Mouse (Mus musculus): Measurements from ENCODE around the gene Lhfpl5. TPM values are rescaled to one million over a fixed set of nuclear protein-coding genes. Genes with fewer than 3 reads are reported as not detected.

Lhfpl5 gene
- total and polyA plus RNA-seq, 3 experiments: 1.7 to 6.6 (median 2.3) TPM

DNA sequence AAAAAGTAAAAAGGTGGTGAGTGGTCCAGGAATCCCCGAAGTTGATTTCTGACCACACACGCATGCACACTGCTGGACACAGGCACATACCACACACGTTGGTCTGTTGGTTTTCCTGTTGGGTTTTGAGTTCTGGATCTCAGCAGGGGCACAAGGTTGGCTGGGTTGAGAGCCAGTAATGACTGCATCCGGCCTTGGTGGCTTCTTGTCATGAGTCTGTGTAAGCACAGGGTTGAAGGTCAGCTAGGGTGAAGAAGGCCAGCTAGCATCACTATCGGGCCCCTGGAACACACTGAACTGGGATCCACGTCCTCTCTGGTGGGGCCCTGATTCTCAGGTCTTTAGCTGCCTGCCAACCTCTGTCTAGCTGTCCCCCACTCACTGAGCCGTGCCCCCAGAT, 2.9 kb upstream of the Lhfpl5 start:
- DNase-seq: peak; percentile 47

DNA sequence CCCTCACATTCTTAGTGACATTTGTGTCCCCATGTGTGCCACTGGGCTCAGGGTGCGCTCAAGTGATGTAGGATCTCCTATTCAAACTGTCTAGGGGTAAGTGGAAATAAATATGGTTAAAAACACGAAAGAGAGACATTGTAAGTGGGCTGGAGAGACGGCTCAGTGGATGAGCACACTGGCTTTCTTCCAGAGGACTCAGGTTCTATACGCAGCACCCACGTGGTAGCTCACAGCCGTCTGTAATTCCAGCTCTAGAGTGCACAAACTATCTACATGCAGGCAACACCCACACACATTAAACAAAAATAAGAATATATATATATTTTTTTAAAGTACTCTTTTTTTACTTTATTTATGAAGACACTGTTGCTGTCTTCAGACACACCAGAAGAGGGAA, 2.5 kb upstream of the Lhfpl5 start:
- no peak for DNase-seq

GRCm38 (mm10) chr17:28580396-28580795, 5.0 kb downstream of the Lhfpl5 start:
- peak; percentile 61 for DNase-seq

DNA sequence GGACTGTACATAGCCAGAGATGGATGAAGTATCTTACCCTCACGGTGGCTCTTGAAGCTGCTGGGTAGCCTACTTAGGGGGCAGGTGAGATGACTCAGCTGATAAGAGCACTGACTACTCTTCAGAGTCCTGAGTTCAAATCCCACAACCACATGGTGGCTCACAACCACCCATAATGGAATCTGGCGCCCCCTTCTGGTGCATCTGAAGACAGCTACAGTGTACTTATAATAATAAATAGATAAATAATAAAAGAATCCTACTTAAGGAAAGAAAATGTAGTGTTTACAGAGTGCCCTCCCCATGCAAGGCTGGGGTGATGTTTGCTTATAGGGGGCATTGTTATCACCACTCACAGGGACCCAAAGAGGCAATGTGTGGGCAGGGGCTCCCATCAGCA, 5.6 kb downstream of the Lhfpl5 start:
- DNase-seq: no peak

DNA sequence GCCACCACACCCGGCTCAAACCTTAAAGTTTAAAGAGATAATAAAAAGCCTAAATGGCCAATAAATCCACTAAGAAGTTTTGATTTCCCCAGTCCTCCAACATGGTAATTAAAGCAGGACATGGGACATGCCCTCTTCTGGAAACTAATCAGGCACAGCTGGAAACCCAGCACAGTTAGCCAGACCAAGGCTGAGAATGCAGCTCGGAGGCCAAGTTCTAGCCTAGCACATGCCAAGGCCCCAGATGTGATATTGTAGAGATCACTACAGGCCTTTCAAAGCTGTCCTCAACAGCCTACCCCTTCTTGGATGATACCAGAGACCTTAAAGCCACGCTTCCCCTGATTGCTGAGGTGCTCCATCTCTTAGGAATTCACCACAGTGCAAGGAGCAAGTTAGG, 11.1 kb downstream of the Lhfpl5 start:
- no peak for DNase-seq

DNA sequence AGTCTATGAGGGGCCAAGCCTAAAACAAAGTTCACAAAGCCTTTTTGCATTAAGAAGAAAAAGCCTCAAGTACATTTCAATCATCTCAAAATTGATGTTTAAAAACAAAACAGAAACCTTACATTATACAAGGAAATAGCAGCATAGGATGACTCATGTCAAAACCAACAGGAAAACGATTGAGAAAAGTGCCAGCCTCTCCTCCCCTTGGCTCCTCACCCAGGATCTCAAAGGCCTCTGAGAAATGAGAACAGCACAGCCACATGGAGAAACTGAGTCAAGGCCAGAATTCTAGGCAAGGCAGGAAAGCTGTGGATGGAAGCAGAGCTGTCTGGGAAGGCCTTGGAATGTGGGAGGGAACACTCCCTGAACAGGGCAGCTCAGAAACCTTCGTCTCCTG, 13.2 kb downstream of the Lhfpl5 start:
- no peak for DNase-seq

DNA sequence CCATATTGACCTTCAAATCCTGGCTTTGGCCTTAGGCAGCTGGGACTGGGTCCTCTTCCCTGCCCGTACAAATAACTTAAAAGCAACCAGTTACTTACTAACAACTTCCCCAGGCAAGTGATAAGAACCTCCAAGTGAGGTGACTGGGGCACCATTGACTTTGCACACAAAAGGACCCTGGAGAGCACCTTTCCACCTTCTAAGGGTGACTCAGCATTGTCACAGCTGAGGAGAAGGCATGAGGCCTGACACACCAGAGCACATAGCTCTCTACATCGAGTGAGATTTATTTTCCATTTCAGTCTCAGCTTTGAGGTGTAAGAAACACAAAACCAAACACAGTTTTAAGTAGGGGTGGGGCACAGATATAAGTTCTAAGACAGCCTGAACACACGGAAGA, 15.2 kb downstream of the Lhfpl5 start:
- DNase-seq: no peak

DNA sequence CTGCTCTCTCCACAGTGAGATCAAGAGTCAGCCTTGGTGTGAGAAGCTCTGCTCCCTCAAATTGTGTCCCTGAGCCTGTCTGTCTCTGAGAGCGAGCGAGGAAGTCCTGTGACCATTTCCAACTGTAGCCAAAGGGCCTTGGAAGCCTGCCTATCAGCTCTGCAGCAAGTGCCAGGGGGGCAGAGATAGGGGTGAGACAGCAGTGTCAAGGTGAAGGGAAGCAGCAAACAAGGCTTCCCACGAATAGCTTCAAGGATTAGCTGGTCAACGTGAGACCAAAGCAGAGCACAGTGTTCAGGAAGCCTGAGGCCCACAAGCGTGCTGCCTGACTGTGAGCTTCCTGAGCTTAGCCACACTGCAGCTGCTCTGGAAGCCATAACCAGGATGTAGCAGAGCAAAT, 16.0 kb downstream of the Lhfpl5 start:
- DNase-seq: peak; percentile 67

GRCm38 (mm10) chr17:28592998-28593397, 17.6 kb downstream of the Lhfpl5 start:
- peak; percentile 82 for DNase-seq

GRCm38 (mm10) chr17:28593965-28594364, 18.5 kb downstream of the Lhfpl5 start:
- DNase-seq: no peak

DNA sequence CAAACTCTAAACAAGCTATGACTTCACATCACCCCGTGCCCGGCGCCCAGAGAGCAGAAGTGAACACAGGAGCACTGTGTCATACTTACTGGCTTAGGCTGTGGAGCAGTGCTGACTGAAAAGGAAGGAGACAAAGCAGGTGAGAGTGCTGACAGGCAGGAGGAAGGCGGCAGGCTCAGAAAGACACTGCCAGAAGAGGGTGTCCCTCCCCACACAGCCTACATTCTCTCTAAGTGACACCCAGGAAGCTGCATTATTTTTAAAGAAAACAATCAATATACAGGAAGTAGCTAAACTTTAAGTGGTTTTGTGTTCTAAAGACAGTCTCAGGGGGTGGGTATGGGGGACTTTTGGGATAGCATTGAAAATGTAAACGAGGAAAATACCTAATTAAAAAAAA, 25.3 kb downstream of the Lhfpl5 start:
- DNase-seq: no peak

DNA sequence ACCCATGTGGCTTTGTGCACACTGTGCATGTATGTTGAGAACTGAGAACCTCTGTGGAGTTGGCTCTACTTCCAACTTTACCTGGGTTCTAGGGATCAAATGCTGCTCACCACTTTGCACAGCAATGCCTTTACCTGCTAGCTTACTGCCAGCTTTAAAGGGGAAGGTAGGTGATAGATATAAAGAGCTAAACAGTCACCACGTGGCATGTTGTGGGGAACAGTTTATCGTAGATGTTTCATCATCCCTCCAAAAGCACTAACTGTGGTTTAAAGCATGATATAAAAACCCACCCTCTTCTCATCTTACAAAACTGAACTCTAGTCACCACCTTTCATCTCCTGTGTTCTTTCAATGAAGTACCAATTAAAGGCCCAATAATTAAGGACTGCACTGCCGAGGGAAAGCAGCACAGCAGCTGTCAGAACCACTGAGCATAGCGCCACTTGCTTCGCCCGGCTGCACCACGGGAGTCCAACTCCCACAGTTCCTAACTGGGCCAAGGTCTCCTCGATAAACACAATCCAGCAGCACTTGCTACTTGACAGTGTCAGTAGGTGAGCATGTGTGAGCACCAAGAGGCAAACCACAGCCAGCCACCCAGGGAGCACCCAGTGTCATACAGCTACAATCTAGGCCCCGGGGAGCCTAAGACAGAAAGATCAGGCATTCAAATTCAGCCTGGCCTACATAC, 26.3 kb downstream of the Lhfpl5 start:
- DNase-seq: peak; percentile 70

GRCm38 (mm10) chr17:28609543-28609942, 34.1 kb downstream of the Lhfpl5 start:
- DNase-seq: no peak

GRCm38 (mm10) chr17:28612603-28613002, 37.2 kb downstream of the Lhfpl5 start:
- DNase-seq: no peak

- DNase-seq: no peak
Measured at GRCm38 (mm10) chr17:28613096-28613495, 37.7 kb downstream of the Lhfpl5 start.

- DNase-seq: no peak
Measured at GRCm38 (mm10) chr17:28615332-28615731, 39.9 kb downstream of the Lhfpl5 start.

DNA sequence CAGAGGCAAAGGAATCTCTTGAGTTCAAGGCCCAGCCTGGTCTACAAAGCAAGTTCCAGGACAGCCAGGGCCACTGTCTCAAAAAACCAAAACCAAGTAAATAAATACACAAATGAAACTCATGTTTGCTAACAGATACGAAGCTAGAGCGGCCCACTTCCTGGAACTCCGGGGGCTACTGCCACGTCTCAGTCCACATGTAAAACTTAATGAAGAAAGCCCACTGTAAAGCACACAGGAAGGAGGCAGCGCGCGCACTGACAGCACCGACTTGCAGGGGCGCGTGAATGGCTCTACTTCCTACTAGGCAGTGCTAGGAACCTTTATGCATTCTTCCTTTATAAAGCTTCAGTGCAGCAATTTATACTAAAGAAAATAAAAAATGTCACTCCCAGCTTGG, 42.2 kb downstream of the Lhfpl5 start:
- DNase-seq: no peak

GRCm38 (mm10) chr17:28618124-28618523, 42.7 kb downstream of the Lhfpl5 start:
- DNase-seq: no peak

GRCm38 (mm10) chr17:28618775-28619174, 43.3 kb downstream of the Lhfpl5 start:
- DNase-seq: no peak

DNA sequence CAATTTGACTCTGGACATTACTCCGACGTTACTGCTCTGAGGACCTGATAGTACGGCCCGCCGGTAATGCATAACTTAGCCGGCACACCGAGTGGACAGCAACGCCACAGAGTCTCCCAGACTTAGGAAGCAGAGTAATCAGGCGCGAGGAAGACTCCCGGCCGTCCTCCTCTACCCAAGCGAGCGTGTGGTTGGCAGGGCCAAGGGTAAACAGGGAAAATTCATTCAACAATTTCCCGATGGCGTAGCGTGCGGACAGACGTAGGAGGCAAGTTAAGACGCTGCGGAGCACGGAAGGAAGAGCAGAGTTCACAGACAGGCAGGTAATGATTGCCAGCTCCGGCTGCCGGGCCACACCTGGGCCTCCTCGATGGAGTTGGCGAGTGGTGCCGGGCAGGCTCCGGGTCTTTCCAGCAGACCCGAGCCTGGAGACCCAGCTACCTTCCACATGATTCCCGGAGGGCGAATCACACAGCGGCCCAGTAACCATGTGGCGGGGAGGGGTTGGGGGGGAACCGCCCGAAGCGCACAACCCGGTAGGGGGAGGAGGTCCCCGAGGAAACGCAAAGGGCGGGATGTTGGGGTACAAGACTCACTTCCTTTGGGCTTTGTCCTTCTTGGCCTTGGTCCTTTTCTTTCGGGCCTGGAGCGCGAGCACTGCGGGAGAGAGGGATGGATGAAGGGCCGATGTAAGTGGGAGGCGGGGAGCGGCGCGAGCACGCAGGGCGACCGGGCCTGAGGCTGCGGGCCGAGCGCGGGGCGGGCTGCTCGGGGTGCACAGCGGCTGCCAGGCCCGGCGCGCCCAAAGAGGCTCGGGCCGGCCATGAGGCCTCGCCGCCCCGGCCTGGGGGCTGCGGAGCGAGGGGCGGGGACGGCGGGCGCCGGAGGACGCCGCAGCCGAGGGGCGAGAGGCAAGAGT, 46.2 kb downstream of the Lhfpl5 start:
- DNase-seq: peak; percentile 76

DNA sequence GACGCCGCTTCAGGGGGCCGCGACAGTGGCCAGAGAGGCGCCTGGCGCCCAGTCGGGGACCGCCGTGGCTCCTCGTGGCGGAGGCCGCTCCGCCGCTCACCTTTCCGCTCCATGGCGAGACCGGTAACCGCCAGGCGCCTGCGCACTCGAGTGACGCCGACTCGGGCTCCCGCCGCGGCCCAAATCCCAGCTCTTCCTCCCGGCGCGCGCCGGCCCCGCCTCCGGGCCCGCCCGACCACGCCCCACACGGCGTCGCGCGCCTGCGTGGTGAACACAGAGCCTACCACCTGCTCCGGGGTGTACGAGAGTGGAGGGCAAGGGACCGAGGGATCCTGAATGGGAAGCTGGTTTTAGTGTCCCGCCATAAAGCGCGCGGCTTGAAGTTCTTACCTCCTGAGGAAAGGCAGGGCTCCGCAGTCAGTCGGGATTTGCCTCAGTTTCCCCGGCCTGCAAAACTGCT, 46.9 kb downstream of the Lhfpl5 start, which contains the start of gene Srpk1:
TSS of gene Srpk1 (minus strand) at position 410 of the 460 bp plus-strand sequence.
- DNase-seq: peak; percentile 96

GRCm38 (mm10) chr17:28624841-28625240, 49.4 kb downstream of the Lhfpl5 start:
- DNase-seq: no peak

DNA sequence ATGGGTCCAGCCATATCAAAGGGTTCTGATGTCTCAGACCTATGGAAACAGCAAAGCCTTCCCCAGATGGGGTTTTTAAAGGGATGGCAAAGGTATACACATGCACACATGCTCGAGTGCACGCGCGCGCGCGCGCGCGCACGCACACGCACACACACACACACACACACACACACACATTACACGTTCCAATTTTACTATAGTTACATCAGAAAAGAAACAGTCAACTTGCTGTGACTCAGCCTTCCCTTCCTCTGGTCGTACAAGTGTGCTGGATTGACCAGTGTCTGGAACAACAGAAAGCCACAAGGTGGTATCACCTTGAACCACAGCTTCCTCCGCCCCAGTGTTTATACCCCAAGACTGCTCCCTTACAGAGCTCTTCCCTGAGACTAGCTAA, 49.9 kb downstream of the Lhfpl5 start:
- no peak for DNase-seq

Data from adrenal gland, adult 2 months (tissue).